Mouse (Mus musculus) ES-E14 (cell line): ENCODE measurements at regions not wholly inside any gene's neighbourhood (a gene's known extent, or its start where the extent isn't known, plus 50 kb on each side); places are given as distances from the start of the nearest gene placed in this dataset.

Source experiments
- DNase-seq: peaks from one replicate; pipeline ENCODE4 v3.0.0-alpha.2; 2013; ENCODE audit warnings: low read depth, low spot score
- H3K27ac ChIP-seq: 2 replicates; pipeline ENCODE4 v1.5.1; 2012; ENCODE audit warnings: low read depth, mild to moderate bottlenecking, low read length, moderate library complexity, mixed read lengths; ENCODE audit not compliant: poor library complexity, insufficient read depth, severe bottlenecking
- H3K36me3 ChIP-seq: 2 replicates; pipeline ENCODE4 v1.6.1; 2012; ENCODE audit warnings: mild to moderate bottlenecking, low read length, moderate library complexity, mixed read lengths; ENCODE audit not compliant: control insufficient read depth, poor library complexity, insufficient read depth, severe bottlenecking
- H3K4me1 ChIP-seq, 2 experiments: fragments of 150-350 bp in 1 of 2; sonication (generic) in 1 of 2; 2 replicates each; pipeline ENCODE4 v1.6.1; 2012; ENCODE audit warnings: low read length in 2 of 2, mild to moderate bottlenecking in 1 of 2, mixed read lengths in 1 of 2; ENCODE audit not compliant: control insufficient read depth in 2 of 2, insufficient read depth in 2 of 2, poor library complexity in 1 of 2
- H3K4me3 ChIP-seq, 2 experiments: fragments of 150-350 bp in 1 of 2; sonication (generic) in 1 of 2; 2 replicates each; pipeline ENCODE4 v1.5.1; 2012; ENCODE audit warnings: low read length in 2 of 2, low read depth in 1 of 2, mild to moderate bottlenecking in 1 of 2, mixed read lengths in 1 of 2; ENCODE audit not compliant: insufficient read depth in 1 of 2, poor library complexity in 1 of 2, severe bottlenecking in 1 of 2
- H3K9ac ChIP-seq: 2 replicates; pipeline ENCODE4 v1.6.1; 2012; ENCODE audit warnings: low read depth, mild to moderate bottlenecking, low read length, mixed read lengths; ENCODE audit not compliant: poor library complexity, insufficient read depth, severe bottlenecking
- H3K9me3 ChIP-seq: fragments of 150-350 bp; sonication (generic); 2 replicates; pipeline ENCODE4 v1.6.1; 2012; ENCODE audit warnings: low read depth, mild to moderate bottlenecking, low read length; ENCODE audit not compliant: control insufficient read depth, insufficient read depth
- CHD2 ChIP-seq: IDR thresholded peaks from 2 replicates; pipeline ENCODE4 v1.6.1; 2014; ENCODE audit warnings: mild to moderate bottlenecking, low read depth, low read length, inconsistent platforms
- HCFC1 ChIP-seq: IDR thresholded peaks from 2 replicates; pipeline ENCODE4 v1.6.1; 2012; ENCODE audit warnings: low read length, inconsistent platforms, borderline replicate concordance; ENCODE audit not compliant: insufficient read depth
- MAFK ChIP-seq: IDR thresholded peaks from 2 replicates; pipeline ENCODE4 v1.6.1; 2014; ENCODE audit warnings: mild to moderate bottlenecking, low read depth, low read length, inconsistent platforms; ENCODE audit not compliant: insufficient read depth
- ZC3H11A ChIP-seq: IDR thresholded peaks from 2 replicates; pipeline ENCODE4 v1.6.1; 2012; ENCODE audit warnings: low read depth, mild to moderate bottlenecking, inconsistent platforms, low read length, borderline replicate concordance
- ZNF384 ChIP-seq: IDR thresholded peaks from 2 replicates; pipeline ENCODE4 v1.6.1; 2012; ENCODE audit warnings: low read depth, low read length, inconsistent platforms
- in situ Hi-C, 2 experiments: fragments of 600-800 bp; cut with MboI; formaldehyde crosslinking; loops; one replicate each; pipeline ENCODE4 v1.15.1; 2025; ENCODE audit warnings: low sequenced_read_pairs in 2 of 2, inconsistent platforms in 1 of 2; ENCODE audit not compliant: unreplicated experiment in 2 of 2

GRCm38 (mm10) chrX:6261469-6261868, 59.1 kb downstream of the Bmp15 start:
- Histone ChIP-seq H3K9ac (no peak overlapping the region), H3K27ac (no peak overlapping the region), H3K4me3 (no peak overlapping the region), H3K36me3 (no peaks in the 10 kb centered on the region), H3K9me3 (no peaks in the 10 kb centered on the region), H3K4me1 (no peaks in the 10 kb centered on the region)
- in situ Hi-C loops: loop anchor here in 1 of 2 experiments (10.0 kb wide), 1 partner anchor 263 kb away; no protein-coding TSS in a partner anchor
- no peak for TF ChIP-seq CHD2
- peak; percentile 59; the same call in 1 of the 2 replicates for TF ChIP-seq ZC3H11A
- peak; percentile 7 for DNase-seq

DNA sequence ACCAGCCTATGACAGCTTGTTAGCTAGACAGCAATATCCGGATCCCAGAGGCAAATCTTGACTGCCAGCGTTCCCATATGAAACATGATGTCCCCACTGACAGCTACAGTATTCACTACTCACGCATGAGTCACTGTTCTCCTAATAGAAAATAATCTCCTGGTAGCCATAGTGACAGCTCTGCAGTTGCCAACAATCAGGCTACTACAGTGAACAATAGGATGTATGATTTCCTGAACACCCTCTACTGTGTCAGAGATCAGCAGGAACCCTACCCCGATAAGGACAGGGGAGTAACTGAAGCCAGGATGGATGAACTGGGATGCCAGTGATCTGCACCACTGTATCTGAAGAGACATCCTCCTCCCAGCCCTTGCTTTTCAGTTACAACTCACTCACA, 62.0 kb downstream of the Bmp15 start:
- Histone ChIP-seq H3K4me1 (no peaks in the 10 kb centered on the region), H3K36me3 (no peaks in the 10 kb centered on the region), H3K4me3 (no peak overlapping the region), H3K9ac (no peak overlapping the region), H3K9me3 (no peaks in the 10 kb centered on the region), H3K27ac (no peak overlapping the region)
- in situ Hi-C loops: no loop called here
- TF ChIP-seq ZC3H11A: no peak
- no peak for TF ChIP-seq MAFK
- no peak for TF ChIP-seq HCFC1
- TF ChIP-seq ZNF384: no peak
- no peak for TF ChIP-seq CHD2
- no peak for DNase-seq

DNA sequence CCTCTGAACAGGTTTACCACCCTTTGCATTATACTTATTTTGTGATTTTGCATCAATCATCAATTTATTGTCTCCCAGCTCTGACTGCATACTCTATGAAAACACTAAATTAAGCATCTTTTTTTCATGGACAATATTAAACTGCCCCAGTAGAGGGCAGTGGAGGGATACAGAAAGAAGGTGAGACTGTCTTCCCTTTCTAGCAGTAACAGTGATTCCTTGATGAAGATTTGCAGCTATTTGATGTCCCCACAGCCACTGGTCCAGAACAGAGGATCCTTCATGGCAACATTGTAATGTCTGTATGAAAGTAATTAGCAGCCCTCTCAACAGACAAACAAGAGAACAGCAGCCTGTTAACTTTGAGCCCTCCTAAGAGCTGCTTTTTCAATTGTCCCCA, 66.5 kb downstream of the Bmp15 start:
- no peaks in the 10 kb centered on the region for H3K36me3 ChIP-seq
- no peak overlapping the region for H3K4me3 ChIP-seq
- no peak for TF ChIP-seq HCFC1
- TF ChIP-seq ZNF384: no peak
- no peak for TF ChIP-seq ZC3H11A
- TF ChIP-seq MAFK: no peak
- no peak for TF ChIP-seq CHD2
- H3K9ac ChIP-seq: no peak overlapping the region
- in situ Hi-C loops: no loop called here
- no peaks in the 10 kb centered on the region for H3K4me1 ChIP-seq
- no peak overlapping the region for H3K27ac ChIP-seq
- peak; percentile 11 for DNase-seq
- no peaks in the 10 kb centered on the region for H3K9me3 ChIP-seq

- no peak for TF ChIP-seq ZNF384
- TF ChIP-seq CHD2: no peak
- TF ChIP-seq HCFC1: no peak
- no peak for TF ChIP-seq ZC3H11A
- TF ChIP-seq MAFK: no peak
- no peak overlapping the region for H3K9ac ChIP-seq
- H3K4me3 ChIP-seq: no peak overlapping the region
- H3K27ac ChIP-seq: no peak overlapping the region
- no peaks in the 10 kb centered on the region for H3K9me3 ChIP-seq
- no peak for DNase-seq
- no peaks in the 10 kb centered on the region for H3K36me3 ChIP-seq
- no peaks in the 10 kb centered on the region for H3K4me1 ChIP-seq
- in situ Hi-C loops: no loop called here
Measured at GRCm38 (mm10) chrX:6252873-6253272, 67.6 kb downstream of the Bmp15 start.
